Mouse (Mus musculus) MEL (cell line): Measurements from ENCODE around the gene Ccl12.

Source experiments
- CTCF ChIP-seq, 3 experiments: IDR thresholded peaks in 2 of 3; conservative IDR thresholded peaks in 1 of 3; 2 replicates each; pipeline ENCODE4 v1.5.1; 2011 to 2012; ENCODE audit warnings: low read length in 3 of 3, low read depth in 2 of 3, mild to moderate bottlenecking in 2 of 3, improper control_type of control experiment in 1 of 3, inconsistent platforms in 1 of 3, mixed read lengths in 1 of 3, moderate library complexity in 1 of 3; ENCODE audit not compliant: control insufficient read depth in 1 of 3, insufficient read depth in 1 of 3, poor library complexity in 1 of 3, severe bottlenecking in 1 of 3
- E2F4 ChIP-seq: IDR thresholded peaks from 2 replicates; pipeline ENCODE4 v1.6.1; 2011; ENCODE audit warnings: low read depth, low read length, improper control_type of control experiment, borderline replicate concordance
- EP300 ChIP-seq, 2 experiments: IDR thresholded peaks; 2 replicates each; pipeline ENCODE4 v1.6.1; 2011; ENCODE audit warnings: improper control_type of control experiment in 2 of 2, low read length in 2 of 2, low read depth in 1 of 2, mild to moderate bottlenecking in 1 of 2
- MAX ChIP-seq: IDR thresholded peaks from 2 replicates; pipeline ENCODE4 v1.6.1; 2011; ENCODE audit warnings: low read length, improper control_type of control experiment
- MAZ ChIP-seq: IDR thresholded peaks from 2 replicates; pipeline ENCODE4 v1.6.1; 2012; ENCODE audit warnings: low read depth, mild to moderate bottlenecking, inconsistent platforms, low read length, improper control_type of control experiment
- NRF1 ChIP-seq: IDR thresholded peaks from 2 replicates; pipeline ENCODE4 v1.6.1; 2014; ENCODE audit warnings: low read depth, mild to moderate bottlenecking, inconsistent platforms, low read length, improper control_type of control experiment, moderate library complexity; ENCODE audit not compliant: poor library complexity, insufficient read depth, severe bottlenecking
- POLR2A ChIP-seq, 2 experiments: IDR thresholded peaks; 2 replicates each; pipeline ENCODE4 v1.6.1; 2011 to 2012; ENCODE audit warnings: low read length in 2 of 2, mild to moderate bottlenecking in 2 of 2, control low read depth in 1 of 2, improper control_type of control experiment in 1 of 2, low read depth in 1 of 2, moderate library complexity in 1 of 2; ENCODE audit not compliant: control insufficient read depth in 1 of 2, insufficient read depth in 1 of 2, poor library complexity in 1 of 2
- POLR2AphosphoS5 ChIP-seq: IDR thresholded peaks from 2 replicates; pipeline ENCODE4 v1.6.1; 2012; ENCODE audit warnings: low read depth, borderline replicate concordance, mild to moderate bottlenecking, inconsistent platforms, low read length, moderate library complexity, mixed read lengths
- TAL1 ChIP-seq: IDR thresholded peaks from 2 replicates; pipeline ENCODE4 v1.6.1; 2012; ENCODE audit warnings: mild to moderate bottlenecking, inconsistent platforms, low read length, moderate library complexity, mixed read lengths
- TBP ChIP-seq: IDR thresholded peaks from 2 replicates; pipeline ENCODE4 v1.8.0; 2011; ENCODE audit warnings: low read depth, low read length, improper control_type of control experiment
- ZC3H11A ChIP-seq: IDR thresholded peaks from 2 replicates; pipeline ENCODE4 v1.6.1; 2012; ENCODE audit warnings: low read depth, mild to moderate bottlenecking, inconsistent platforms, low read length, improper control_type of control experiment
- ZKSCAN1 ChIP-seq: IDR thresholded peaks from 2 replicates; pipeline ENCODE4 v1.6.1; 2012; ENCODE audit warnings: low read depth, mild to moderate bottlenecking, inconsistent platforms, low read length, improper control_type of control experiment, moderate library complexity

GRCm38 (mm10) chr11:82072374-82072773 lies 29.3 kb upstream of the Ccl12 start:
- TF ChIP-seq CTCF (IDR thresholded peaks at IDR 0.05 in 2 of 3, conservative IDR thresholded peaks at IDR 0.05 in 1 of 3; ENCODE audit: control insufficient read depth in 1 of 3, insufficient read depth in 1 of 3, low read depth in 2 of 3, low read length in 3 of 3, poor library complexity in 1 of 3, severe bottlenecking in 1 of 3) (no peak), EP300 (IDR thresholded peaks at IDR 0.05; ENCODE audit: low read depth in 1 of 2, low read length in 2 of 2) (no peak), POLR2A (IDR thresholded peaks at IDR 0.05; ENCODE audit: control insufficient read depth in 1 of 2, insufficient read depth in 1 of 2, low read depth in 1 of 2, low read length in 2 of 2, poor library complexity in 1 of 2) (no peak), ZKSCAN1 (no peak), MAX (no peak), TBP (no peak), ZC3H11A (no peak), MAZ (no peak), E2F4 (no peak), NRF1 (no peak), POLR2AphosphoS5 (no peak), TAL1 (no peak)
